Mouse (Mus musculus) stomach, postnatal 0 days (tissue): ENCODE data around the gene Tspyl3. TPM values are rescaled to one million over a fixed set of nuclear protein-coding genes. Genes with fewer than 3 reads are reported as not detected.

Source experiments
- ATAC-seq: fragments of 200-750 bp; cut with Nextera tagmentation; 2 replicates; pipeline ENCODE4 v1.8.0; 2017; ENCODE audit not compliant: low FRiP score, low TSS enrichment
- DNase-seq: peaks from one replicate; pipeline ENCODE4 v3.0.0-alpha.2; 2016; ENCODE audit warnings: low spot score
- H3K27ac ChIP-seq: fragments of 300-500 bp; sonication (generic); replicated peaks from 2 replicates; pipeline ENCODE4 v1.5.1; 2014; ENCODE audit warnings: mild to moderate bottlenecking, control low read depth
- H3K27me3 ChIP-seq: fragments of 300-500 bp; sonication (generic); 2 replicates; pipeline ENCODE4 v1.6.1; 2014; ENCODE audit warnings: low read length; ENCODE audit not compliant: control insufficient read depth, insufficient read depth
- H3K36me3 ChIP-seq: fragments of 300-500 bp; sonication (generic); 2 replicates; pipeline ENCODE4 v1.6.1; 2014; ENCODE audit warnings: low read length, mixed read lengths; ENCODE audit not compliant: control insufficient read depth, insufficient read depth
- H3K4me1 ChIP-seq: fragments of 300-500 bp; sonication (generic); replicated peaks from 2 replicates; pipeline ENCODE4 v1.6.1; 2014; ENCODE audit warnings: antibody characterized with exemption; ENCODE audit not compliant: control insufficient read depth, insufficient read depth
- H3K4me2 ChIP-seq: fragments of 300-500 bp; sonication (generic); replicated peaks from 2 replicates; pipeline ENCODE4 v1.6.1; 2014; ENCODE audit warnings: low read depth, mild to moderate bottlenecking, control low read depth, moderate library complexity
- H3K4me3 ChIP-seq: fragments of 300-500 bp; sonication (generic); 2 replicates; pipeline ENCODE4 v1.5.1; 2014; ENCODE audit warnings: low read depth, low read length, control low read depth
- H3K9ac ChIP-seq: fragments of 300-500 bp; sonication (generic); 2 replicates; pipeline ENCODE4 v1.6.1; 2014; ENCODE audit warnings: mild to moderate bottlenecking, low read length, control low read depth, mixed read lengths
- H3K9me3 ChIP-seq: fragments of 300-500 bp; sonication (generic); 2 replicates; pipeline ENCODE4 v1.6.1; 2016; ENCODE audit warnings: low read length; ENCODE audit not compliant: control insufficient read depth
- CTCF ChIP-seq: IDR thresholded peaks from 2 replicates; pipeline ENCODE4 v1.5.1; 2016; ENCODE audit warnings: antibody characterized with exemption, low read depth, mild to moderate bottlenecking, moderate library complexity
- EP300 ChIP-seq: optimal IDR thresholded peaks from 2 replicates; pipeline ENCODE3; 2016; ENCODE audit warnings: antibody characterized with exemption
- WGBS: fragments of 180-500 bp; shearing (Covaris S2); extraction: QIAGEN DNeasy Blood & Tissue Kit; methylation state at CpG from one replicate; pipeline ENCODE4 v1.1.7; 2014; 5-methylcytosine and 5-hydroxymethylcytosine counted together
- polyA plus RNA-seq: library from polyadenylated mRNA; unstranded; fragments of >200 nt; fragmentation: Nextera tagmentation; extraction: Ambion mirVana; gene quantifications from 2 replicates; pipeline ENCODE4 v1.2.1, GENCODE M21; 2015

The Tspyl3 gene
- polyA plus RNA-seq, 1 experiment from 2014 or later, result 3.4 TPM

- H3K4me1 ChIP-seq, result no peaks in the 10 kb centered on the region
- DNase-seq (no peak), ATAC-seq (no peak)
- H3K27ac ChIP-seq, result no peak overlapping the region
- WGBS, result 62% methylated on average over 5 of the region's 5 CpGs
- TF ChIP-seq CTCF (no peak), EP300 (no peak)
- H3K4me3 ChIP-seq, result no peak overlapping the region
- no peak overlapping the region for H3K4me2 ChIP-seq
- peaks cover 35% of the 10 kb centered on the region for H3K36me3 ChIP-seq
- no peaks in the 10 kb centered on the region for H3K9me3 ChIP-seq
- no peaks in the 10 kb centered on the region for H3K27me3 ChIP-seq
- no peak overlapping the region for H3K9ac ChIP-seq
Observed at GRCm38 (mm10) chr2:153198485-153198884, 26.8 kb downstream of the Tspyl3 start.

DNA sequence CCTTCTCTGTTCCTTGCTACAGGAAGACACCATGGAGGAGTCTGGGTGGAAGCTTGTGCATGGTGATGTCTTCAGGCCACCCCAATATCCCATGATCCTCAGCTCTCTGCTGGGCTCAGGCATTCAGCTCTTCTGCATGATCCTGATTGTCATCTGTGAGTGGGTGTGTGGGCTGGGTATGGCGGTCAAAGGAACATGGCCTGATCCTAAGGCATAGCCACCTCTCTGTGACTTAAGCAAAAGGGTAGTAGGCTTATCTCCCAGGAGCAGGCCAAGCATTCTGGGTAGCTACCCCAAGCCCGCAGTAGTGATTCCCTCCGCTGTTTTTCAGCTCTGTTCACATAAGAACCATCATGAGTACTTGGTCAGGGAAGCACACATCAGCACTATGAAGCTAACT lies 31.0 kb downstream of the Tspyl3 start:
- H3K27me3 ChIP-seq, result no peaks in the 10 kb centered on the region
- no peaks in the 10 kb centered on the region for H3K9me3 ChIP-seq
- H3K9ac ChIP-seq, result no peak overlapping the region
- no peak overlapping the region for H3K27ac ChIP-seq
- H3K4me2 ChIP-seq, result no peak overlapping the region
- H3K4me3 ChIP-seq, result no peak overlapping the region
- ATAC-seq, result no peak
- H3K4me1 ChIP-seq, result no peaks in the 10 kb centered on the region
- no peak for DNase-seq
- WGBS, result 93% methylated on average over 3 of the region's 3 CpGs
- TF ChIP-seq EP300 (no peak), CTCF (no peak)
- peaks cover 42% of the 10 kb centered on the region for H3K36me3 ChIP-seq

DNA sequence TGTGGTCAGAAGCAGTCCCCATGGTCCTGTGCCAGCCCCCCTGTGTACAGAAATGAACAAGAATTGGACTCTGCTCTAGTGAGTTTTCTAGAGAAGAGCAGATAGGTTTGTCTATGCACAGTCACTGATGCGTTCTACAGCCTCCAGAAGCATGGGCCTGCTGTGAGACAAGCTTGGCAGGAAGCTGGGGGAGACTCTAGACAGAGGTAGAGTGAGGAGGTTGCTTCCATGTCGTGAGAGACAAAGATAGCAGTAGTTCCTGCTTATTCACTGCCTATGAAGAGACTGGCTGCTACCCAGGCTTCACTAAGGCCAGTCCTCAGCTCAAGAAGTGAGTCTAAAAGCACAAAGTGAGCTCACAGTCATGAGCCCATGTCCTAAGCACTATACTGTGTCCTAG lies 34.0 kb downstream of the Tspyl3 start:
- no peak for DNase-seq
- no peak for ATAC-seq
- H3K36me3 ChIP-seq, result peaks cover 55% of the 10 kb centered on the region
- no peak overlapping the region for H3K9ac ChIP-seq
- no peak overlapping the region for H3K4me3 ChIP-seq
- H3K27me3 ChIP-seq, result no peaks in the 10 kb centered on the region
- no peak overlapping the region for H3K27ac ChIP-seq
- H3K4me2 ChIP-seq, result no peak overlapping the region
- 87% methylated on average over 2 of the region's 2 CpGs for WGBS
- H3K9me3 ChIP-seq, result no peaks in the 10 kb centered on the region
- H3K4me1 ChIP-seq, result no peaks in the 10 kb centered on the region
- TF ChIP-seq CTCF (no peak), EP300 (no peak)

DNA sequence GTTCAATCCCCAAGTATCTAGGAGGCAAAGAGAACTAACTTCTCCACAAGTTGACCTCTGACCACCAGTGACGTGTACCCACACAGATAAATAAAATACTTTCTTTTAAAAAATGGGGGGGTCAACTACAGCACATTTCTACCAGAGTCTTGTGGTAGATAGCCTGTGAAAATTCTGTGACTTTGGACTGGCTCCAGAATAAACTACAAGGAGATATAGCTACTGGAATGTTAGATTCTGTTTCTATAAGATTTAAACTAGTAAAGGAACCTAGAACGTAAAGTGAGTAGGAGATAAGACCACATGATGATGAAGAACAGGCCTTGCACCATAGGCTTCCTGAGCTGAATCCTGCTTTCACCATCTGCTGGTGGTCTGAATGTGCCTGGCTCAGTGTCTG lies 37.4 kb downstream of the Tspyl3 start:
- DNase-seq, result no peak
- no peaks in the 10 kb centered on the region for H3K4me1 ChIP-seq
- TF ChIP-seq EP300 (no peak), CTCF (no peak)
- ATAC-seq, result no peak
- H3K4me3 ChIP-seq, result no peak overlapping the region
- no peaks in the 10 kb centered on the region for H3K27me3 ChIP-seq
- H3K36me3 ChIP-seq, result peaks cover 51% of the 10 kb centered on the region
- WGBS, result 67% methylated on average over 2 of the region's 2 CpGs
- H3K4me2 ChIP-seq, result no peak overlapping the region
- no peak overlapping the region for H3K27ac ChIP-seq
- no peaks in the 10 kb centered on the region for H3K9me3 ChIP-seq
- no peak overlapping the region for H3K9ac ChIP-seq

GRCm38 (mm10) chr2:153186176-153186591 lies 39.1 kb downstream of the Tspyl3 start:
- Histone ChIP-seq H3K36me3 (peaks cover 42% of the 10 kb centered on the region), H3K27me3 (no peaks in the 10 kb centered on the region), H3K4me2 (no peak overlapping the region), H3K4me1 (no peaks in the 10 kb centered on the region), H3K27ac (no peak overlapping the region), H3K9me3 (no peaks in the 10 kb centered on the region), H3K9ac (no peak overlapping the region), H3K4me3 (no peak overlapping the region)
- 55% methylated on average over 2 of the region's 2 CpGs for WGBS
- TF ChIP-seq EP300, result no peak
- TF ChIP-seq CTCF, result no peak
- DNase-seq, result peak; percentile 61
- ATAC-seq, result peak; percentile 76; the same call in 1 of the 2 replicates

DNA sequence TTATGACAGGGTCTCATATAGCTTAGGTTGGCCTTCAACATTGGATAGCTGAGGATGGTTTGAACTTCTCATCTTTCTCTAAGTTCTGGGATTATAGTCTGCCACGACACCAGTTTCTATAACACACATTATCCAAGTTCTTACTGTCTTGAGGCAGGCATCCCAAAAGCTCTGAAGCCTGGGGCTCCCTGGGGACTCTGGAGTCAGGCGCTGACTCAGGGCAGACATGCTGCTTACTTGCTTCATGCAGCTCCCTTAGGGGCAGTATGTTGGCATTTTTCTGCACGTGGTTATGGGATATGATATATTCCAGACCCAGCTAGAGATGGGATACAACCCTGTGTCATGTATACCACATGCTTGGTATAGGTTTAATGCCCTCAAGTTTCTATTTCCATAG lies 45.3 kb downstream of the Tspyl3 start:
- TF ChIP-seq EP300, result no peak
- WGBS, result 81% methylated on average over 3 of the region's 3 CpGs

More for the DNA sequence above, 45.3 kb downstream of the Tspyl3 start:
- Histone ChIP-seq H3K9me3 (no peaks in the 10 kb centered on the region), H3K27me3 (no peaks in the 10 kb centered on the region), H3K4me1 (no peaks in the 10 kb centered on the region), H3K4me2 (no peak overlapping the region), H3K9ac (no peak overlapping the region), H3K4me3 (no peak overlapping the region), H3K27ac (no peak overlapping the region), H3K36me3 (peaks cover 10% of the 10 kb centered on the region)
- no peak for DNase-seq
- ATAC-seq, result no peak
